Mouse (Mus musculus) G1E (cell line): ENCODE results near the gene Pigg.

Experiments
- CTCF ChIP-seq: IDR thresholded peaks from 2 replicates; pipeline ENCODE4 v1.5.1; 2012; ENCODE audit warnings: low read depth, low read length, inconsistent platforms, mixed read lengths
- GATA1 ChIP-seq: IDR thresholded peaks from 2 replicates; pipeline ENCODE4 v1.6.1; 2012; ENCODE audit warnings: borderline replicate concordance, low read length, inconsistent platforms, mixed read lengths
- POLR2AphosphoS5 ChIP-seq: IDR thresholded peaks from 2 replicates; pipeline ENCODE4 v1.6.1; 2012; ENCODE audit warnings: low read depth, low read length, inconsistent platforms; ENCODE audit not compliant: insufficient replicate concordance

- no peak for TF ChIP-seq CTCF
- TF ChIP-seq POLR2AphosphoS5, result no peak
- no peak for TF ChIP-seq GATA1
These were observed 56.0 kb downstream of the Pigg start for GRCm38 (mm10) chr5:108368446-108368845.
